8 mouse cellular contexts compared by ENCODE assay signal in genomic region chr5:122048686-122049663, GRCm38 (mm10). TPM values are rescaled to one million over a fixed set of nuclear protein-coding genes. Genes with fewer than 3 reads are reported as not detected.
DNase-seq lines count a peak whose midpoint lies in the region; ATAC-seq and TF ChIP-seq lines count a peak whose summit lies in the region.

No protein-coding gene starts in this region.

- H3K4me2 ChIP-seq in forebrain, postnatal 0 days (ENCODE audit: low read depth): peak overlapping the region; percentile 71

- H3K4me3 ChIP-seq in left cerebral cortex, adult 2 months: peak overlapping the region; percentile 70
- H3K4me3 ChIP-seq in forebrain, postnatal 0 days (ENCODE audit: low read depth, low read length): peak overlapping the region; percentile 78

- H3K27ac ChIP-seq in left cerebral cortex, adult 2 months: peak overlapping the region; percentile 83
- peak overlapping the region; percentile 92 for H3K27ac ChIP-seq in forebrain, postnatal 0 days (ENCODE audit: low read depth, low read length)

- no peaks in the 10 kb centered on the region for H3K27me3 ChIP-seq in forebrain, postnatal 0 days (ENCODE audit: insufficient read depth, low read length)

- peaks cover 4% of the 10 kb centered on the region; the same call in 1 of the 2 replicates for H3K4me1 ChIP-seq in forebrain, postnatal 0 days (ENCODE audit: insufficient read depth)

- H3K9me3 ChIP-seq in forebrain, postnatal 0 days (ENCODE audit: low read length): no peaks in the 10 kb centered on the region

- H3K9ac ChIP-seq in forebrain, postnatal 0 days: peak overlapping the region; percentile 69

- intact Hi-C loops in left cerebral cortex, adult 2 months (cut with DNase I): loop anchor here (5.0 kb wide), 2 partner anchors 107 to 157 kb away; no protein-coding TSS in a partner anchor
- intact Hi-C loops in gastrocnemius, postnatal 14 days (cut with DNase I; ENCODE audit: low total_unique reads): loop anchor here (5.0 kb wide), 1 partner anchor 43 kb away; no protein-coding TSS in a partner anchor

- H3K36me3 ChIP-seq in forebrain, postnatal 0 days (ENCODE audit: insufficient read depth): no peaks in the 10 kb centered on the region

- TF ChIP-seq CTCF in left cerebral cortex, adult 2 months (IDR thresholded peaks at IDR 0.05): no peak
- no peak for TF ChIP-seq CTCF in forebrain, postnatal 0 days (IDR thresholded peaks at IDR 0.05; ENCODE audit: low read depth)

- under 1% methylated on average over 52 of the region's 52 CpGs for WGBS in forebrain, postnatal 0 days

- no peak for DNase-seq in left cerebral cortex, adult 2 months (ENCODE audit: extremely low spot score in 1 of 2, low spot score in 2 of 2)
- no peak for DNase-seq in left cerebral cortex, adult 11 months (ENCODE audit: low spot score)
- peak; percentile 50 for DNase-seq in cerebellum, adult 9-10 months
- peak; percentile 53 for DNase-seq in forebrain, postnatal 0 days
- peak; percentile 34 for DNase-seq in mesoderm, embryonic 11.5 days (ENCODE audit: low read depth, low spot score)
- no peak for DNase-seq in frontal cortex, adult 2 months (ENCODE audit: extremely low spot score in 1 of 2, low spot score in 1 of 2)
- DNase-seq in gastrocnemius, postnatal 14 days: no peak
- no peak for DNase-seq in gastrocnemius, adult 18-20 months (ENCODE audit: low spot score)

- ATAC-seq in forebrain, postnatal 0 days: no peak

RNA-seq across cellular contexts. Expression of gene Cux2, which starts 0.9 kb away (rescaled TPM):
- total RNA-seq in left cerebral cortex, adult 2 months (2021): 100 to 1,000 TPM; 194 to 215 TPM
- 44.0 and 52.4 TPM in 2 replicates for total RNA-seq in forebrain, postnatal 0 days (2014; rRNA removed)
- 16.2 and 16.7 TPM in 2 replicates for polyA plus RNA-seq in forebrain, postnatal 0 days (2015; fragmentation: Nextera tagmentation; extraction: Ambion mirVana)
- 65.9 and 80.2 TPM in 2 replicates for polyA plus RNA-seq in frontal cortex, adult 2 months (2012; rRNA removed)
- total RNA-seq in gastrocnemius, postnatal 14 days (2021): 1 to 10 TPM; 1.1 to 1.6 TPM
- total RNA-seq in gastrocnemius, adult 18-20 months (2021): 1 to 10 TPM; 4.4 to 4.7 TPM

RNA-seq across cellular contexts. Expression of gene Myl2, which starts 51.8 kb away (rescaled TPM):
- total RNA-seq in left cerebral cortex, adult 2 months (2021): 1 to 10 TPM in 1 of 2 experiments, under 1 TPM in 1; 0.86 to 1.4 TPM
- total RNA-seq in forebrain, postnatal 0 days (2014; rRNA removed): 0.38 and 2.9 TPM in 2 replicates
- polyA plus RNA-seq in forebrain, postnatal 0 days (2015; fragmentation: Nextera tagmentation; extraction: Ambion mirVana): 1.7 TPM in 2 replicates
- 1.8 TPM in 2 replicates for polyA plus RNA-seq in frontal cortex, adult 2 months (2012; rRNA removed)
- 1,000 to 10,000 TPM in 1 of 2 experiments, 100 to 1,000 TPM in 1; 675 to 1,272 TPM for total RNA-seq in gastrocnemius, postnatal 14 days (2021)
- total RNA-seq in gastrocnemius, adult 18-20 months (2021): 1,000 to 10,000 TPM; 1,098 to 1,338 TPM

Comparison
In these comparisons a context has a peak if more than half of its experiments do, and no peak if none do; other contexts are left out.
1. DNase-seq: peak in cerebellum, adult 9-10 months (single experiment), forebrain, postnatal 0 days (single experiment) and mesoderm, embryonic 11.5 days (single experiment); none in left cerebral cortex, adult 2 months (0 of 2), left cerebral cortex, adult 11 months (single experiment), frontal cortex, adult 2 months (0 of 2), gastrocnemius, postnatal 14 days (single experiment) and gastrocnemius, adult 18-20 months (single experiment).
2. RNA of gene Myl2, which starts 51.8 kb away (total RNA-seq): 1,098 to 1,338 TPM in gastrocnemius, adult 18-20 months and 675 to 1,272 TPM in gastrocnemius, postnatal 14 days; 0.38 to 2.9 TPM in forebrain, postnatal 0 days and 0.86 to 1.4 TPM in left cerebral cortex, adult 2 months; every median in the first group is over 100 times any median in the second.